Mouse (Mus musculus) olfactory bulb, adult 2 months (tissue): ENCODE measurements at regions not wholly inside any gene's neighbourhood (a gene's known extent, or its start where the extent isn't known, plus 50 kb on each side); places are given as distances from the start of the nearest gene placed in this dataset.

Source experiments
- CTCF ChIP-seq: fragments of 200-500 bp; IDR thresholded peaks from 2 replicates; pipeline ENCODE4 v1.5.1; 2012; ENCODE audit warnings: low read depth, mild to moderate bottlenecking, low read length, moderate library complexity; ENCODE audit not compliant: insufficient read depth
- POLR2A ChIP-seq: fragments of 200-500 bp; IDR thresholded peaks from 2 replicates; pipeline ENCODE4 v1.6.1; 2012; ENCODE audit warnings: mild to moderate bottlenecking, low read depth, low read length, moderate library complexity; ENCODE audit not compliant: insufficient read depth

GRCm38 (mm10) chr12:10462956-10463355 lies 72.4 kb downstream of the Rdh14 start:
- TF ChIP-seq POLR2A (no peak), CTCF (no peak)
